Mouse (Mus musculus) frontal cortex, postnatal 36 days (tissue): ENCODE data around the gene Ninj2.

ENCODE experiments used
- DNase-seq, 2 experiments: peaks; one replicate each; pipeline ENCODE4 v3.0.0; 2022; ENCODE audit warnings: low spot score in 2 of 2

The Ninj2 gene

GRCm38 (mm10) chr6:120175650-120176049 is 82.5 kb downstream of the Ninj2 start:
- no peak for DNase-seq

- no peak for DNase-seq
Measured at GRCm38 (mm10) chr6:120179044-120179755, 86.0 kb downstream of the Ninj2 start.

- no peak for DNase-seq
Measured at GRCm38 (mm10) chr6:120179756-120180206, 86.6 kb downstream of the Ninj2 start.

GRCm38 (mm10) chr6:120180492-120180891 is 87.3 kb downstream of the Ninj2 start:
- DNase-seq, result no peak

GRCm38 (mm10) chr6:120182160-120182559 is 89.0 kb downstream of the Ninj2 start:
- no peak for DNase-seq

GRCm38 (mm10) chr6:120183771-120184170 is 90.6 kb downstream of the Ninj2 start:
- no peak for DNase-seq

- no peak for DNase-seq
Measured at GRCm38 (mm10) chr6:120185012-120185730, 92.0 kb downstream of the Ninj2 start.

GRCm38 (mm10) chr6:120185756-120186155 is 92.6 kb downstream of the Ninj2 start:
- no peak for DNase-seq

GRCm38 (mm10) chr6:120186594-120186993 is 93.4 kb downstream of the Ninj2 start:
- DNase-seq, result no peak

GRCm38 (mm10) chr6:120187587-120188176 is 94.5 kb downstream of the Ninj2 start:
- no peak for DNase-seq

- DNase-seq, result no peak
Measured at GRCm38 (mm10) chr6:120188376-120189235, 95.5 kb downstream of the Ninj2 start.

- no peak for DNase-seq
Measured at GRCm38 (mm10) chr6:120189287-120189686, 96.1 kb downstream of the Ninj2 start.

- DNase-seq, result no peak
Measured at GRCm38 (mm10) chr6:120190365-120190764, 97.2 kb downstream of the Ninj2 start.

- no peak for DNase-seq
Measured at GRCm38 (mm10) chr6:120190912-120191311, 97.8 kb downstream of the Ninj2 start.

- DNase-seq, result no peak
Measured at GRCm38 (mm10) chr6:120191396-120192170, 98.4 kb downstream of the Ninj2 start.

- DNase-seq, result peak in 1 of 2 experiments; percentile 22
Measured at GRCm38 (mm10) chr6:120192211-120192870, 99.2 kb downstream of the Ninj2 start.

- peak; percentile 76 to 86 for DNase-seq
Measured at GRCm38 (mm10) chr6:120193174-120193573, 100.0 kb downstream of the Ninj2 start.

GRCm38 (mm10) chr6:120193793-120194192 is 100.6 kb downstream of the Ninj2 start:
- no peak for DNase-seq

GRCm38 (mm10) chr6:120194305-120194704 is 101.2 kb downstream of the Ninj2 start:
- DNase-seq, result no peak

GRCm38 (mm10) chr6:120194963-120195362 is 101.8 kb downstream of the Ninj2 start:
- DNase-seq, result no peak
